Mouse (Mus musculus) neural tube, embryonic 13.5 days (tissue): ENCODE data around the gene Gm11214. TPM values are rescaled to one million over a fixed set of nuclear protein-coding genes. Genes with fewer than 3 reads are reported as not detected.

Source experiments
- ATAC-seq: fragments of 200-750 bp; cut with Nextera tagmentation; 2 replicates; pipeline ENCODE4 v1.8.0; 2017; ENCODE audit warnings: low read depth, mild to moderate bottlenecking, moderate TSS enrichment, moderate library complexity
- H3K27ac ChIP-seq: fragments of 300-500 bp; sonication (generic); replicated peaks from 2 replicates; pipeline ENCODE4 v1.5.1; 2015; ENCODE audit warnings: moderate library complexity, mild to moderate bottlenecking, inconsistent platforms
- H3K27me3 ChIP-seq: fragments of 300-500 bp; sonication (generic); 2 replicates; pipeline ENCODE4 v1.6.1; 2015; ENCODE audit warnings: mild to moderate bottlenecking, inconsistent platforms
- H3K36me3 ChIP-seq: fragments of 300-500 bp; sonication (generic); 2 replicates; pipeline ENCODE4 v1.6.1; 2015; ENCODE audit warnings: mild to moderate bottlenecking, inconsistent platforms
- H3K4me1 ChIP-seq: fragments of 300-500 bp; sonication (generic); replicated peaks from 2 replicates; pipeline ENCODE4 v1.6.1; 2015; ENCODE audit warnings: inconsistent platforms
- H3K4me2 ChIP-seq: fragments of 300-500 bp; sonication (generic); 2 replicates; pipeline ENCODE4 v1.6.1; 2015; ENCODE audit warnings: inconsistent platforms, mild to moderate bottlenecking, moderate library complexity
- H3K4me3 ChIP-seq: fragments of 300-500 bp; sonication (generic); 2 replicates; pipeline ENCODE4 v1.5.1; 2015; ENCODE audit warnings: mild to moderate bottlenecking, inconsistent platforms
- H3K9ac ChIP-seq: fragments of 300-500 bp; sonication (generic); 2 replicates; pipeline ENCODE4 v1.6.1; 2015; ENCODE audit warnings: moderate library complexity, mild to moderate bottlenecking, inconsistent platforms
- H3K9me3 ChIP-seq: fragments of 300-500 bp; sonication (generic); 2 replicates; pipeline ENCODE4 v1.6.1; 2016; ENCODE audit warnings: inconsistent platforms
- WGBS: fragments of 180-500 bp; shearing (Covaris S2); methylation state at CpG from one replicate; pipeline ENCODE4 v1.1.7; 2015; 5-methylcytosine and 5-hydroxymethylcytosine counted together
- polyA plus RNA-seq: library from polyadenylated mRNA; unstranded; fragments of >200 nt; fragmentation: Nextera tagmentation; extraction: Ambion mirVana; gene quantifications from 2 replicates; pipeline ENCODE4 v1.2.1, GENCODE M21; 2015

The Gm11214 gene
- polyA plus RNA-seq, 1 experiment from 2014 or later, result not detected

DNA sequence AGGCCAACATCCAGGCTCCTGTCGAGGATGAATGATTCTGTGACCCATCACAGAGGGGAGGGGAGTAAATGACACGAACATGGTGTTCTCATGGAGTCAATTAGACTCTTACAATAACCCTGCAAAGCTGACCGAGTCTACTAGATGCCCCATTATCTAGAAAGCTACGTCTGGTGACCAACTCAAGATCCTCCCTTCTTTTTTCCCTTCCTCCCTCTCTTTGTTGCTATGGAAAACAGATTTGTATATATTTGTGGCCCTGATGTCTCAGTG, 22.0 kb upstream of the Gm11214 start:
- H3K4me3 ChIP-seq, result no peak overlapping the region
- H3K4me2 ChIP-seq, result no peak overlapping the region
- no peak overlapping the region for H3K9ac ChIP-seq
- H3K9me3 ChIP-seq, result no peaks in the 10 kb centered on the region
- H3K27me3 ChIP-seq, result no peaks in the 10 kb centered on the region
- H3K4me1 ChIP-seq, result no peaks in the 10 kb centered on the region
- WGBS, result 50% methylated on average over 4 of the region's 4 CpGs
- H3K36me3 ChIP-seq, result no peaks in the 10 kb centered on the region
- ATAC-seq, result no peak
- no peak overlapping the region for H3K27ac ChIP-seq

DNA sequence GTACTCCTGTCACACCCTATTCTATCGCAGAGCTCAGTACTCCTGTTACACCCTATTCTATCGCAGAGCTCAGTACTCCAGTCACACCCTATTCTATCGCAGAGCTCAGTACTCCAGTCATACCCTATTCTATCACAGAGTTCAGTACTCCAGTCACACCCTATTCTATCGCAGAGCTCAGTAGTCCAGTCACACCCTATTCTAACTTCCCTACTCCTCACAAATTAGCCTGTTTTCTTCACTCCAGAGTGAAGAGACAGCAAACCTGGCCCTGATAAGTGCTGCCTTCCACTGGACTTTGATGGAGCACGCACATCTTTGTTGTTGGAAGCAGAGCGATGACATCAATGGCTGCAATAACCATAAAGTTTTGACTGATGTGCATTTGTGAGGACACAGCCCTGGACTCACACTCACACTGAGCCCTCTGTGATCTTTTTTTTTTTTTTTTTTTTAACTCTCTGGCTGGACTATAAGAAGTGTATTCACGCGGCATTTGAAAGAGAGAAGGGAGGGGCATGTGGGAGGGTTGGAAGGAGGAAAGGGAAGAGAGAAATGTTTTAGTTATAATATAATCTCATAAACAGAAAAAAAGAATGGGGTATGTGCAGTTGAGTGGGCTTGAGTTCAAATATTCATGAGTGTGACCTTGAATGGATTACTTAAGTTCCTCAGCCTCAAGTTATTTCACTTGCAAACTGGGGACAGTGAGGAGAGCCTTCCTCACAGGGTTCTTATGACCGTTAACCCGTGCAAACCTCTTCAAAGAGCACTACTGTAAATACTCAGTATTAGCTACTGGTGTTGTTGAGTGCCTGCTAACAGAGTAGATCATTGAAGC, 21.5 kb upstream of the Gm11214 start:
- no peaks in the 10 kb centered on the region for H3K36me3 ChIP-seq
- H3K9ac ChIP-seq, result no peak overlapping the region

DNA sequence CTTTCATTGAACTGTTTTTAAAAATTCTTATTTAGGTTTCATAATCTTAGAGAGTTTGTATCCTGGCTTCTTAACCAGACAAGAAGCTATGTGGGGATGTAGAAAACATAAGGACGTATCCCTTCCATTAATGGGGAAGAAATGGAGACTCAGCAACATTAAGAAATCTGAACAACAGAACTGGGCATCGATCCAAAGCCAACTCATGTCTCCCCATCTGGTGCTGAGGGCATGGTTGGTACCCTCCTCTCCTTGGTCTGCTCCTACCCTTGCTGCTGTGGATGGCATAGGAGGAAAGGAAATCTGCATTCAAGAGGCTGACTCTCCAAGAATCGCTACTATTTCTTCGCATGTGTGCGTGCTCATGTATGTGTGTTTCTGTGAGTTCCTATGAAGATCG, 20.5 kb upstream of the Gm11214 start:
- Histone ChIP-seq H3K4me1 (no peaks in the 10 kb centered on the region), H3K9me3 (no peaks in the 10 kb centered on the region), H3K36me3 (no peaks in the 10 kb centered on the region), H3K9ac (no peak overlapping the region), H3K4me2 (no peak overlapping the region), H3K4me3 (no peak overlapping the region), H3K27ac (no peak overlapping the region), H3K27me3 (no peaks in the 10 kb centered on the region)
- ATAC-seq, result no peak
- 92% methylated on average over 6 of the region's 6 CpGs for WGBS

More for the DNA sequence above, 21.5 kb upstream of the Gm11214 start:
- Histone ChIP-seq H3K27ac (no peak overlapping the region), H3K27me3 (no peaks in the 10 kb centered on the region), H3K4me3 (no peak overlapping the region), H3K4me2 (no peak overlapping the region), H3K9me3 (no peaks in the 10 kb centered on the region), H3K4me1 (no peaks in the 10 kb centered on the region)
- ATAC-seq, result no peak
- WGBS, result 83% methylated on average over 10 of the region's 10 CpGs

DNA sequence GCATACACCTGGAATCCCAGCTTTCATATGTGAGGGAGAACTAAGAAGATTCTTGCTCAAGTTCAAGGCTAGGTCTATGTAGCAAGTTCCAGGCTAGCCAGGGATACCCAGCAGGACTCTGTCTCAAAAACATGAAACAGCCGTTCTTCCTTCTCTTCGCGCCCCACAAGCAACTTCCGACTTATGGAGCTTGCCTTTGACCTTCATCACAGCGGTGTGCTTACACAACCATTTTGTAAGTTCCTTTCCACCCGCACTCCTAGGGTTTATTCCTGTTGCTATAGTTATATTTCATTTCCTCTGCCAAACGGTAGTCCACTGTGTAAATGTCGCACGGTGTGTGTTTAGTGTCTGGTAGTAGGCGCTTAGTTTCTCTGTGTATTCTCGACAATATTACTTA, 19.9 kb upstream of the Gm11214 start:
- Histone ChIP-seq H3K27me3 (no peaks in the 10 kb centered on the region), H3K9ac (no peak overlapping the region), H3K4me2 (no peak overlapping the region), H3K27ac (no peak overlapping the region), H3K36me3 (no peaks in the 10 kb centered on the region), H3K4me1 (no peaks in the 10 kb centered on the region), H3K4me3 (no peak overlapping the region), H3K9me3 (no peaks in the 10 kb centered on the region)
- ATAC-seq, result no peak
- WGBS, result 74% methylated on average over 11 of the region's 11 CpGs

DNA sequence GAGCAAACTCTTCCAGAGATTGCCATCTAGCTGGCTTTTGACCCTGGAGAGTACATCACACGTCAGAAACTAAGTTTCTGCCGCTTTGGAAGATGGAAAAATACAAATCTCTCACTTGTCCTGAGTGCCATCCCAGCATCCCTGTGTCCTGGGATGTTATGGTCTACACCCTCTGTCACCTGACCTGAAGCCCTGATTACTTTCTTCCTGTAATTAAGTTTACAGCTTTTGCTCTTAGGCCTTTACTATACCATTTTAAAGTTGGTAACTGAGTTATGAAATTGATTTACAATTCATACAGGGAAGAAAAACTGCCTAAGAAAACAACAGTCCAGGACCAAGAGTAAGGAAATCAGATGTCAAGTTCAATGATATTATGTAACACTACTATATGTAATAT, 19.3 kb upstream of the Gm11214 start:
- no peaks in the 10 kb centered on the region for H3K9me3 ChIP-seq
- no peaks in the 10 kb centered on the region for H3K36me3 ChIP-seq
- no peak overlapping the region for H3K9ac ChIP-seq
- H3K27me3 ChIP-seq, result no peaks in the 10 kb centered on the region
- no peak overlapping the region for H3K4me2 ChIP-seq
- H3K4me1 ChIP-seq, result no peaks in the 10 kb centered on the region
- H3K4me3 ChIP-seq, result no peak overlapping the region
- H3K27ac ChIP-seq, result no peak overlapping the region
- 81% methylated on average over 2 of the region's 2 CpGs for WGBS
- ATAC-seq, result no peak

DNA sequence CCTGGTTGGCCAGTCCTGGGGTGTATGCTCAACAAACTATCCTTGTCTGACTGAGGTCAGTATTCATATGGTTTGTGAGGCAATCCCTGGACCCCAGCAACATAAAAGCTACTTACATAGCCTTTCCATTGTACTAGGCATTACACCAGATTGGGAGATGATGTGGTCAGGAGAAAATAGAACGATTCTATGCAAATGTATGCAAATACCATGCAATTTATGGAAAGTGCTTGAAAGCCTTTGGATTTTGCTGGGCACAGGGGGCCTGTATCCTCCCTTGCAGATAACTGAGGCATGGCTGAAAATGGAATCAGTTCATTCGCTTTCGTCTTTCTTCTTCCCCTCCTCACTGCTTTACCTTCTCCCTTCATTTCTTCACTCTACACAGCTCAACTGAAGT, 18.4 kb upstream of the Gm11214 start:
- H3K4me1 ChIP-seq, result no peaks in the 10 kb centered on the region
- H3K4me2 ChIP-seq, result no peak overlapping the region
- H3K27ac ChIP-seq, result no peak overlapping the region
- WGBS, result 66% methylated on average over 3 of the region's 3 CpGs
- ATAC-seq, result no peak
- no peaks in the 10 kb centered on the region for H3K36me3 ChIP-seq
- H3K9ac ChIP-seq, result no peak overlapping the region
- H3K4me3 ChIP-seq, result no peak overlapping the region
- no peaks in the 10 kb centered on the region for H3K27me3 ChIP-seq
- H3K9me3 ChIP-seq, result no peaks in the 10 kb centered on the region

DNA sequence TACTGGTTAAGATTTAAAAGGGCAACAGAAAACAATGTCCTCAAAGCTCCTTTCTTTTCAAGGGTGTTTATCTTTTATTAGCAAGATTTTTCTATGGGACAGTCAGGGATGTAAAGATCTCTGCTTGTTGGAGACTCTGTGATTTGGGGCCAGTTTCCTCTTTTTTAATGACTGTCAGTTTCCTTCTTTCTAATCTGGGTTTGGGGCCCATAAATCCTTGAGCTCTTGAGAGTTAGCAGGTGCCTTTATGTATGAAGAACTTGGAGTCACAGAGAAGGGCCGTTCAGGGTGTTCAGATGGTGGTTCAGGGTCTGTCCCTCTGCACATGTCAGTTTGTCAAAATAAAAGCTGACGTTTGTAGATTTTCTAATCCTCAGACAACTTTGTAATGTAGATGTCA, 11.9 kb upstream of the Gm11214 start:
- no peak overlapping the region for H3K27ac ChIP-seq
- no peak overlapping the region for H3K4me3 ChIP-seq
- H3K9ac ChIP-seq, result no peak overlapping the region
- H3K27me3 ChIP-seq, result no peaks in the 10 kb centered on the region
- 71% methylated on average over 2 of the region's 2 CpGs for WGBS
- ATAC-seq, result no peak
- H3K36me3 ChIP-seq, result no peaks in the 10 kb centered on the region
- no peak overlapping the region for H3K4me2 ChIP-seq
- no peaks in the 10 kb centered on the region for H3K9me3 ChIP-seq
- H3K4me1 ChIP-seq, result no peaks in the 10 kb centered on the region

DNA sequence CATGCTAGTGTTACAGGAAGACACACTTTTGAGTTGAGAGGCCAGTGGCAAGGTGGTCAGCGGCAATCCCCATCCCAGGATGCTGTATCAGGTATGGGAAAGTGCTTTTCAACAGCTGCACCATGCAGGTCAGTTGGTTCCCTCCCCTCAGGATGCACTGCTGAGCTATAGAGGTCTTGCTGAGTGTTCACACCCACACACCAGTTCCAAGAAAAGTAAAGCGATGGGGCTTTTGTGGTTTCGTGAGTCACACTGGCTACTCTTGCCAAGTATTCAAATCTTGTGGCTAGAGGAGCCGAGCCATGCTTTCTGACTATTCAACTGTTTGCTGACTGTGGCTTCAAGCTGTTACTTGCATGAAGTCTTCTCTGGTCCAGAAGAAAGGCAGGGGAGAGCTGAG, 5.1 kb upstream of the Gm11214 start:
- Histone ChIP-seq H3K36me3 (no peaks in the 10 kb centered on the region), H3K4me3 (no peak overlapping the region), H3K9me3 (no peaks in the 10 kb centered on the region), H3K27ac (no peak overlapping the region), H3K27me3 (no peaks in the 10 kb centered on the region), H3K4me2 (no peak overlapping the region), H3K4me1 (no peaks in the 10 kb centered on the region), H3K9ac (no peak overlapping the region)
- ATAC-seq, result no peak
- WGBS, result 79% methylated on average over 4 of the region's 4 CpGs

DNA sequence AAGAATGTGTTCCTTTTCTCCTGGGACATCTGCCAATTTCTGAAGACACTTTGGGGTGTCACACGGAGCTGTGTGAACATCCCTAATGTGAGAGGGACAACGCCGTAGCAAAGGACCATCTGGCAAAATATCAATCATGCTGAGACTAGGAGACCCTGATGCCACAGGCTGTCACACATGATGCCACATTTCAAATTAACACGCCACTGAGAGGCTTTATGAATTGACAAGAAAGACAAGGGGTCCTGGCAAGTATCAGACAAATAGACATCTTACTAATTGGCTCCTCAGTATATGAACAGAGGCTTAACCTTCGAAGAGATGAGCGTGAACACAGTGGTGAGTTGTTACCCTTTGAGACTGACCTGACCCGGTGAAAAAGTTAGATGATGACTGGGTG, 2.6 kb upstream of the Gm11214 start:
- no peak for ATAC-seq
- no peaks in the 10 kb centered on the region for H3K36me3 ChIP-seq
- 67% methylated on average over 7 of the region's 7 CpGs for WGBS
- H3K4me2 ChIP-seq, result no peak overlapping the region
- H3K27ac ChIP-seq, result no peak overlapping the region
- no peaks in the 10 kb centered on the region for H3K9me3 ChIP-seq
- H3K4me1 ChIP-seq, result no peaks in the 10 kb centered on the region
- H3K9ac ChIP-seq, result no peak overlapping the region
- H3K4me3 ChIP-seq, result no peak overlapping the region
- H3K27me3 ChIP-seq, result no peaks in the 10 kb centered on the region

DNA sequence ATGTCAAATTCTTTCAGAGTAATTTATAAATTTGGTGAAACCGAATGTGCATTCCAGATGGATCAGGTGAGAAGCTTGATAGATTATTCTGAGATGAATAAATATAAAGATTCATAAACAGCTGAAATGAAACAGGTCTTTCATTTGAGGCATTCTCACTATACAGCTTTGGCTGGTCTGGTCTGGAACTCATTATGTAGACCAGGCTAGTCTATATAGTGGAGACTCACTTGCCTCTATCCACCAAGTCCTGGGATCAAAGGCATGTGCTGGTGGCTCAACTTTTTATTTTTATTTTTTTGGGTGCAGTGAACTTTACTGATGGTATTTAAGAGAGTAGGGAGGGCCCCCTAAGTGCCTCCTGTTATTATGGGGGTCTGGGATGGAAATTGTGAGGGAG, 1.3 kb downstream of the Gm11214 start:
- no peak overlapping the region for H3K4me2 ChIP-seq
- H3K9me3 ChIP-seq, result no peaks in the 10 kb centered on the region
- H3K4me3 ChIP-seq, result no peak overlapping the region
- no peak overlapping the region for H3K9ac ChIP-seq
- 56% methylated on average over 1 of the region's 1 CpGs for WGBS
- H3K27me3 ChIP-seq, result no peaks in the 10 kb centered on the region
- no peaks in the 10 kb centered on the region for H3K4me1 ChIP-seq
- H3K36me3 ChIP-seq, result no peaks in the 10 kb centered on the region
- no peak overlapping the region for H3K27ac ChIP-seq
- no peak for ATAC-seq

DNA sequence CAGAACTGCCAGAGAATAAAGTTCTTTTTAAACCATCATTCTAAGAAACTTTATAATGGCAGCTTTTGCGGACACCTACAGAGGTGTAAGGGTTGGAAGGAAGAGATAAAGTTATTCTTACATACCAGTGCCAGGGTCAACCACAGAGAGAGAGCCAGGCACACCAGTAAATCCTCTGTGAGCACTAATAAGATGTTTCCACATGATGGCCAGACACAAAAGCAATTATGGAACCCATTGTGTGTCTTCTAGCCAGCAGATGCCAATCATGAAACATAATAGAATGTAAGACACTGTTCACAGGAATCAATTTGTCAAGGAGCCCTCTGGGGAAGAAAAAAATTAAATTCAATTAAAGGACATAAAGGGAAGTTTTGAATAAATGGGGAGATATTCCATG, 1.8 kb downstream of the Gm11214 start:
- no peak for ATAC-seq
- WGBS, result 50% methylated on average over 1 of the region's 1 CpGs
- no peak overlapping the region for H3K9ac ChIP-seq
- no peak overlapping the region for H3K4me2 ChIP-seq
- H3K27ac ChIP-seq, result no peak overlapping the region
- no peaks in the 10 kb centered on the region for H3K4me1 ChIP-seq
- no peaks in the 10 kb centered on the region for H3K27me3 ChIP-seq
- no peaks in the 10 kb centered on the region for H3K9me3 ChIP-seq
- H3K4me3 ChIP-seq, result no peak overlapping the region
- no peaks in the 10 kb centered on the region for H3K36me3 ChIP-seq

DNA sequence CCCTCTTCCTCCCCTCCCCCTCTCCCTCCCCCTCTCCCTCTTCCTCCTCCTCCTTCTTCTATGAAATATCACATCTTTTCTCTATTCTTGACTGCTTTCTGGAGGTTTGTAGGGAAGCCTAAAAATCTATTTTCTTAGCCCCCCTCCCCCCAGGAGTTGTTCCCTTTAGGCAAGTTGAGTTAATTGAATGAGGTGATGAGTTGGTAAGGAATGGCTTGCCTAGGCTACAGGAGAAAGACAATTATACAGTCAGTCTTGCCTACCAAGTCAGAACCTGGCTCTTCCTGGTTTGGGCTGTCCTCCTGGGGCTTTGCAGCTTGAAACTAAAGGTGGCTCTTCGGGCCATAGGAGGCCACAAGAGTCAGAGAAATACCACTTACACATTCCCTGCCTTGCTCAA, 3.4 kb downstream of the Gm11214 start:
- H3K9me3 ChIP-seq, result no peaks in the 10 kb centered on the region
- H3K27ac ChIP-seq, result no peak overlapping the region
- 100% methylated on average over 1 of the region's 1 CpGs for WGBS
- H3K4me3 ChIP-seq, result no peak overlapping the region
- no peaks in the 10 kb centered on the region for H3K27me3 ChIP-seq
- no peak overlapping the region for H3K9ac ChIP-seq
- no peak overlapping the region for H3K4me2 ChIP-seq
- H3K36me3 ChIP-seq, result no peaks in the 10 kb centered on the region
- H3K4me1 ChIP-seq, result no peaks in the 10 kb centered on the region
- ATAC-seq, result no peak

DNA sequence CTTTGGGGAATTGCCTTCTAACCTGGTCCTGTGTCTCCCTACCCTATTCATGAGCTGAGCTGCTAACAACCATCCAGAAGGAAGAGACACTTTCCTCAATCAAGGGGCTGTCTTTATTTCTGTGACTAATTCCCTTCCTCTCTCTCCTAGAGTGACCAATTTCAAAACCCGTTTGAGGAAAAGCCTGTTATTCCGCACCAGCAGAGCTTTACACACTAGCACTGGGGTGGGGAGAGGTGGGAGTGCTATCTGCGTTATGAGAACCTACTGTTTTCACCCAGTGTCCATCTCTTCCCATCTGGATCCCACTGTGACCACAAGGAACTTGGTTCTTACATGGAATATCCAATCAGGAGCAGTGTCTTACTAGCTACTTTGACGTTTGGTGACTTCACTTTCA, 4.1 kb downstream of the Gm11214 start:
- Histone ChIP-seq H3K4me2 (no peak overlapping the region), H3K27me3 (no peaks in the 10 kb centered on the region), H3K4me3 (no peak overlapping the region), H3K9ac (no peak overlapping the region), H3K4me1 (no peaks in the 10 kb centered on the region), H3K36me3 (no peaks in the 10 kb centered on the region), H3K9me3 (no peaks in the 10 kb centered on the region), H3K27ac (no peak overlapping the region)
- 32% methylated on average over 4 of the region's 4 CpGs for WGBS
- no peak for ATAC-seq
